Mouse (Mus musculus) natural killer cell, adult 2 months (primary cell): Measurements from ENCODE around the gene Etl4.

Experiments used
- DNase-seq, 2 experiments: peaks; one replicate each; pipeline ENCODE4 v3.0.0; 2022; ENCODE audit warnings: low spot score in 2 of 2

Etl4 gene

DNA sequence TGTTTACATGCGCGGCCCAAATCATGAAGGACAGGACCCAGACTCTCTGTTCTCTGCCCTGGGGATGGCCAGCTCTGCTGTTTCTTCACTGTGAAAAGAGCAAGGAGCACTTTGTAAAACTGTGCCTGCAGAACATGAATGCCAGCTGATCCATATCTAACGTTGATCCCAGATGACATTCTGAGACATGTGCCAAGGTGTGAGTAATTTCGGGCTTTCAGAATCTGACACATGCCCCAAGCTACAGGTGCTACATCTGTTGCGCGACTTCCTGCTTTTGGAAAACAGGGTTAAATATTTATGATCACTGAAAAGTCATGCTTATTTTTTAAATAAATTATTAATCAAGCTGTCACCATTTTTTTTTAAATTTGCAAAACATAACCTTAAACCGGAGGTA lies 801.0 kb downstream of the Etl4 start:
- no peak for DNase-seq

GRCm38 (mm10) chr2:20711024-20711423 lies 801.4 kb downstream of the Etl4 start:
- DNase-seq = no peak

GRCm38 (mm10) chr2:20719105-20719504 lies 809.5 kb downstream of the Etl4 start:
- DNase-seq = no peak

GRCm38 (mm10) chr2:20721098-20721497 lies 811.5 kb downstream of the Etl4 start:
- DNase-seq = no peak

DNA sequence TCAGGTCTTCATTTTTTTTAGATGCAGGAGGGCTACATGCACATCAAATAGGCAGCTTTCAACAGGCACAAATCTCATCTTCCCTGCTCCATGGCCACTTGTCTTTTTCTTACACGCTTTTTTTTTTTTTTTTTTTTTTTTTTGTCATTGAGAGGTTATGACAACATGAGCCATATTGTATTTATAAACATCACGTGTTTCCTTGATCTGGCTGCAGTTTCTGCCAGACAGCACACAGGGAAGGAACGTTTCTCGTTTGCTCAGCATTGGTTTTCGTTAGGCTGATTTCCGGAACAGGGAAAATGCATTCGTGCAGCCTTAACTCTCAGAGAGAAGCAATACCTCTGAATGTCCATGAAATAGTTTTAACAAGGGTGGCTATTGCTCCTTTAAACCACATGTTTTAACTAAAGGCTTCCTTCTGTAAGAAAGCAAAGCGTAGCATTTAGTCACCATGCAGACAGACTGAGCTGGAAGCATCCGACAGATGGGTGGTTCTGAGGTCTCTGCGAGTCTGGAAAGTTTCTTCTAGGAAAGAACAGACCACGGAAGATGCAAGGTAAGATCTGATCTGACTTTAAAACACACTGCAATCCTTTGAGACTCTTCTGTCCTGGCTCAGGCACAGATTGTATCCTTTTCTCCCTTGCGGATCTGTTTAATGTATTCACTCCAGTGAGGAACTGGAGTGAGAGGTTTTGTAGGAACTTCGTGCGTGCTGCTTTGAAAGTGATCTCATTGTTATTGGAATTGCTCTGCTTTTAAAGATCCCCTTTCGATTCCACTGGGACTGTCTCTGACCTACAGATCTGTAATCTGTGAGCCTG lies 812.8 kb downstream of the Etl4 start:
- DNase-seq = no peak

DNA sequence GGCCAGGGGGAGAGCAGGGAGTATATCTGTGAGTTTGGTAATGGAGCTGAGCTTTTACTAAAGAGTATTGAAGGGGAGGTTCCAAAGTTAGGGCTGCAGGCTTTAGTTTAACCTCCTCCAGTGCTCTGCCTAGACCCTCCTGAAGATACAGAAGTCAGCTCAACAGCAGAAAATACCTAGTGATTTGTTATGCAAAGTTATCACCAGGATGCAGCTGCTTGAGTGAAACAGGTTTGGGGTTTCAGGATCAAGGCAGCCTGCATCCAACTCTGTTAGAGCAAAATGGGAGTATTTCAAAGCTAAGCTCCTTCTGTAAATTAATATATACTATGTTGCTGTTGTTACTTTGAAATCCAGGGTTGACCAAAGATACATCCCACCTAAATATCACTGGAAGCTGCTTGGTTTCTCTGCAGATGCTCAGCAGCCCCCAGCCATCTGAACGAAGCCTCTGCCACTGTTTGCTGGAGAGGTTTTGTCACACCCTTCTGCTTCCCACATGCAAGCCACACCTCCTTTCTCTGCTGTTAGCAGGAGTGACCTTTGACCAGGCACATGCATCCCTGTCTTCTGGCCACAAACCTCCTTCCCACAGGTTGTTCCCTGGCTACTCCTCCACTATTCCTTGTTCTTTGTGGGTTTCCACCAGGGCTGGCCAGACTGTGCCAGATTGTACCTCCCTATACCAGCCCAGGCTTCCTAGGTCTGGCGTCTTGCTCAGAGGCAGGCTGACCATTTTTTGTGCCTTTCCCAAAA lies 814.6 kb downstream of the Etl4 start:
- no peak for DNase-seq

DNA sequence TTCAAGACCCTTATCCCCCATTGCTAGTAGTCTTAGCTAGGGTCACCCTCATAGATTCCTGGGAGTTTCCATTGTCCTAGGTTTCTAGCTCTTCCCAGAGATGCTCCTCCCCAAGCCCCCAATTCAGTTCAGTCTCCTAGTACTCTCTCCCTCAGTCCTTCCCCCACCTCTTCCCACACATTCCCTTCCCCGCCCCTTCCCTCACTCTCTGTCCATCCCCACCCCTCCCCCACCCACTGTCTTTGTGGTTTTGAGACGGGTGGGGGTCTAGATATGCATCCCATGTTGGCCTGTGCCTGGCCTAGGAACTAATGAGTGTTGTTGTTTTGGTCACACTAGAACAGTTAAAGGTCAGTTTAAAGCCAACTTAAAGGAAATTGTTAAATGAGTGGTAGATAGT lies 817.4 kb downstream of the Etl4 start:
- DNase-seq = no peak

- no peak for DNase-seq
These were observed 818.3 kb downstream of the Etl4 start for GRCm38 (mm10) chr2:20727752-20728438.

DNA sequence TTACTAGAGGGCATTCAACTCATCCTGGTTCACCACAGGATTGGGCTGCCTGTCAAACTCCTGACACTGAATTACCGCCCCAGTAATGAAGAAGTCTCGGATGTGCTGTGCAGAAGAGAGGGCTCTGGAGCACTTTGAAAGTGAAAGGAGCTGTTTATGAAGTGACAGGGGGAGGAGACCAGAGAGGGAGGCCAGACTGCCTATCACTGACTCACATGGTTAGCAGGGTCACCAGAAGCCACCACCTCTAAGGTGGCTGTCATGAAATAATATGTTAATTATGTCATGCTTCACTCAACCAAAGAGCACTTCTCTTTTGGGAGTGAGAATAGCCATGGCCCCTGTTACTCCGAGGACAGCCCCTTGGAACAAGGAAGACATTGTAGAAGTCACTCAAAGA lies 825.9 kb downstream of the Etl4 start:
- no peak for DNase-seq

DNA sequence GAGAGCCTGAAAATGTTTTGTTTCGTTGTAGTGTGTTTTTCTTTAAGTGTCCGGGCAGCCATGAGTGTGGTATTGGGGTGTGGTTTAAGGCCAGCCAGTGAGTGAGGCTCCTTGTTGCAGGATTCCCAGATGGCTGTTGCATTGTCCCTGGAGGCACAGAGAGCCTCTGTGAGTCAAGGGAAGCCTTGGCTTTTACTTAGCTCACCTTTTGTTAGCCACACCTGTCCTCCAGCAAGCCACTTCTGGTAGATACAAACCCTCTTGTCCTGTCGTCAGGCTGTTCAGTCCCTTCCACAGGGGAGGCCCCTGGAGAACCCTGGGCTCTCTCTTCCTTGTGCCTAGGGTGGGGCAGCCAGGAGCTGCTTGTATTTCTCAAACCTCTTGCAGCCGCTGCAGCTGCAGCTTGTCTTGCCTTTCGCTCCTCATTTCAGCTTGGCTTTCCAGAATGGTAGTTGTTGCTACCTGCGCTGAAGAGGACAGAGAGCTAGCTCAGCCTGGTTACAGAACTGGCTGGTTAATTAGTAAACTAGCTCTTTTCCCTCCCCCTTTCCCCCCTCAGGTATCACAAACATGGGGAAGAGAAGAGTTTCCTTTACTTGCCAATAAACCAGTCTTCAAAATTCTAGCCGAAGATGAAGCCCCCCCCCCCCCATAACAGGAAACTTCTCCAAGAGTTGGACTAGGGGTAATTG lies 826.9 kb downstream of the Etl4 start:
- DNase-seq = no peak

DNA sequence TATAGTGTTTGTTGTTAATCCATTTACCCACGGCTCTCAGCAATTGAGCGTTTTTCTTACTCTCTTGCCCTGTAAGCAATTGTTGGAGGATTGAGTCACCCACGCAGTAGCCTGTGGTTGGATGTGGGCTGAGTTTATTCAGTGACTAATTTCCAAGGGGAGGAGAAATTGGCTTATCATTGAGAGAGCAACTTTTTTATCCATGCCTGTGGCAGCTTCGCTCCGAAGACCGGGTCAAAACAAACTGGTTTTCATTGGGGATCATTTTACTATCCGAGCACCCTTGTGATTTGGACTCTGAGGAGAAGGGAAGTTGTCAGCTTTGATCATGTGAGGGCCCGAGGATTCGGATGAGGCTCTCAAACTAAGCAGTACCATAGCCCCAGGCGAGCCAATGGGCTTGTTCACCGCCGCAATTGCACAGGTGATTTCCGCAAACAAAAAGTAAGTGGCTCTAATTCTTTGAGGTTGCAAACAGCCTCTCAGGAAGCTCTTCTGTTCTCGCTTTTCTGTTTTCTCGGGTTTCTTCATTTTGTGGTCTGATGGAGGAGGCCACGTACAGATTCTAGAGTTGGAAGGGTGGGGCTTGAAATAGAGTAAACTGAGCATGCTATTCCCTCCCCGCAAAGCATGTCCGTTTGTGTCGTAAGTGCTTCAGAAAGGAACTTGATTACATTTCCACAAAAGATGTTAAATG lies 827.7 kb downstream of the Etl4 start:
- no peak for DNase-seq

- DNase-seq = no peak
These were observed 828.3 kb downstream of the Etl4 start for GRCm38 (mm10) chr2:20737837-20738236.

DNA sequence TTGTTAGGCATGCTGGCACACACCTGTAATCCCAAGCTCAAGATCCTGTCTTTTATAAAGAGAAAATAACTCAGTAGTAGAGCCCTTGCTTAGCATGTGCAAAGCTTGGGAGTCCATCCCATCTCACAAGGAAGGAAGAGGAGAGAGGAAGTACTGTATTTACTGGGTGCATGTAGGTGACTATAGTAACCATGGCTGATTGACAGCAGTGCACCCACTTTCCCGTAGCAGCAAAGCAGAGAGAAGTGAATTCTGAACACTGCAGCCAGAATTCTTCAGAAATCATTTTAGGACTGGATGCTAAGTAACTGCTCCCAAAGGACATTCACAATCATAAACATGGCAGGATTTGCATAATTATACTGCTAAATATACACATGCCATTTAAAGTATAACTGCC lies 838.1 kb downstream of the Etl4 start:
- DNase-seq = no peak

DNA sequence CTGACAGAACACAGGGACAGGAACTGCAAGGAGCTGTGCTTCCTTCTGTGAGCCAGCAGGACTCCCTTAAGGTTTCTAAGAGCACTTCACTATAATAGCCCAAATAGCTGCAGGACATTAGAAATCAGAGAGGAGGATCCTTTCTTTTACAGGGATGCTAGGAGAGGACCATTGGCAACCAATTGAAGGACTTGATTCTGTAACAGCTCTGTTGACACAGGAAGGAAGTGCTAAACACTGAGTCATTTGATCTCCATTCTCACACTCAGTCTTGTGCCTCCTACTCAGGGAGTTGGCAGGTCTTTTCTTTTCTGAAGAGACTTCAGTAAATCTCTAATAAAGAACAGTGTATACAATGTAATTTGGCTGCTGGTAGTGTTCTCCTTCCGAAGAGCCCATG lies 838.9 kb downstream of the Etl4 start:
- DNase-seq = no peak

GRCm38 (mm10) chr2:20749687-20750086 lies 840.1 kb downstream of the Etl4 start:
- DNase-seq = no peak

DNA sequence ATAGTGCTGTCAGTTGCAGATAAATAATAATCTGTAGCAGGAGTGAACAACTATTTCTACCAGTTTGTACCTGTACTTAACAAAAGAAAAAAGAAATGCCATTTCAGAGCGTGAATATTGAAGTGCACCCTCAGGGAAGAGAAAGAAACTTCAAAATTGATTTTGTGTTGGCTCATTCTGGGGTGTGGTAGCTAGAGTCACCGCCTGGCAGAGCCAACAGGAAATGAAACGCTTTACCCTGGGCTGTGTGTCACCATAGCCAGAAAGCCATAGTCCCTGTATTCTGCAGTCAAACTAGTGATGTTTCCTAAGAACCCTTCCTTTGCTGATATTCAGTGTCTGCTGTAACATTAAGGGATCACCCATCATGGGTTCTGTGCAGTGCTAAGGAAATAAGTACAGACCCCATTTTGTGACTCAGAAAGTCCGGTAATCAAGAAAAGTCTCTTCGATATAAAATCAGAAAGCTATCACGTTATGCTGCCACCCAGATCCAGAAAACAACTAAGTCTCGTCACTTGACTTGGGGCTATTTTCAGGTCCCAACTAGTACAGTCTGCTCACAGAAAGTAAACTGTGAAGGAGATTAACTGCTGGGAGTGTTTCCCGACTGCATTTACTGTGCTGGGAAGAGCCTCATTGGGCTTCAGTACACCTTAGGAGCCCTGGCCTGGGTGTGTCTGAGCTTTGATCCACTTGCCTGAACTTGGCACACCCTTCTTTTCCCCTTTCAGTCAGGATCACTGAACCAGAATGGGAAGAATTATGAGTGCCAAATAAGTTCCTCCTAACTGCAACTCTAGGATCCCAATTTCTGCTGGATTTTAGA lies 843.9 kb downstream of the Etl4 start:
- no peak for DNase-seq

DNA sequence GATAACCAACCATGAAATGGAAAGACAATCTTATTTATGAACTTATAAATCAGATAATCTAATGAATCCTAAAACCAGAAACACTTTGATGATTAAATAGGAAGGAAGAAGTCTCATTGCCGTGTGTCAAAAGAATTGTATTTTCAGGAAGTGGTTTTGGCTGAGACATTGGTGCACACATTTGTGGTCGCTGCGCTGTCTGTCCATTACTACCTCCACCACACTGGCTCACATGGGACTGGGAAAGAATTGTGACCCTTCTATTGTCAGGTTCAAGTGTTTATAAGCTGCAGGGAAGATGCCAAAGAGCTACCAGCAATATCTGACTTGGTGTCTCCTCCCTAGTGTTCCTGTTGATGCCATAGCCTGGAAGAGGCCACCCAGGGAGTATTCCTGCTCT lies 847.4 kb downstream of the Etl4 start:
- DNase-seq = no peak

- no peak for DNase-seq
These were observed 849.6 kb downstream of the Etl4 start for GRCm38 (mm10) chr2:20759045-20759662.

- DNase-seq = no peak
These were observed 851.7 kb downstream of the Etl4 start for GRCm38 (mm10) chr2:20761320-20761719.

DNA sequence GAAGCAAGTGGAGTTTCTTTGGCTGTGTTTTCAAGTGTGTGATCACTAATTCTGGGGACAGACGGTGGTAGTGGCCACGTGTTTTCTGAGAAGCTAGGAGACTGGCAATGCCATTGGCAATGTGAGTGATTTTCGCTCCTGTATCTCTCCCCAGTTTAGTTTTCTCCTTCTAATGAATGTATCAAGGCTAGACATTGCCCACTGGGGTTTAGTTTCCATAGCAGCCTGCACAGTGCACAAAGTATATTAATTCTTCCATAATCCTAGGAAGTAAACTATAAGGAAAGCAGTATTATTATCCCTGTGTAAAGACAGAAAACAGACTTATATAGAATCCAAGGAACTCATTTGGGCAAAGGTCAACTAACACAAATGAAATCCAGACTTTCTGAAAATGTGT lies 852.2 kb downstream of the Etl4 start:
- DNase-seq = no peak
